Mouse (Mus musculus) intestine, embryonic 16.5 days (tissue): ENCODE results near the gene Espn. TPM values are rescaled to one million over a fixed set of nuclear protein-coding genes. Genes with fewer than 3 reads are reported as not detected.
A peak's percentile ranks its signal among the peaks of the same experiment; 100 is the strongest.

Experiments used
- ATAC-seq: fragments of 200-750 bp; cut with Nextera tagmentation; 2 replicates; pipeline ENCODE4 v1.8.0; 2017; ENCODE audit warnings: moderate TSS enrichment, moderate library complexity
- H3K27ac ChIP-seq: fragments of 300-500 bp; sonication (generic); 2 replicates; pipeline ENCODE4 v1.5.1; 2014; ENCODE audit warnings: mild to moderate bottlenecking, low read length
- H3K27me3 ChIP-seq: fragments of 300-500 bp; sonication (generic); replicated peaks from 2 replicates; pipeline ENCODE4 v1.6.1; 2014; ENCODE audit warnings: low read length, control low read depth, mixed read lengths; ENCODE audit not compliant: control insufficient read depth, insufficient read depth
- H3K36me3 ChIP-seq: fragments of 300-500 bp; sonication (generic); 2 replicates; pipeline ENCODE4 v1.6.1; 2014; ENCODE audit warnings: low read length, control low read depth; ENCODE audit not compliant: control insufficient read depth, insufficient read depth
- H3K4me1 ChIP-seq: fragments of 300-500 bp; sonication (generic); 2 replicates; pipeline ENCODE4 v1.6.1; 2014; ENCODE audit warnings: low read length, control low read depth, mixed read lengths; ENCODE audit not compliant: control insufficient read depth, insufficient read depth
- H3K4me2 ChIP-seq: fragments of 300-500 bp; sonication (generic); 2 replicates; pipeline ENCODE4 v1.6.1; 2014; ENCODE audit warnings: low read depth, low read length, control low read depth
- H3K4me3 ChIP-seq: fragments of 300-500 bp; sonication (generic); 2 replicates; pipeline ENCODE4 v1.5.1; 2014; ENCODE audit warnings: mild to moderate bottlenecking, low read length
- H3K9ac ChIP-seq: fragments of 300-500 bp; sonication (generic); 2 replicates; pipeline ENCODE4 v1.6.1; 2014; ENCODE audit warnings: low read depth, low read length
- H3K9me3 ChIP-seq: fragments of 300-500 bp; sonication (generic); 2 replicates; pipeline ENCODE4 v1.6.1; 2016; ENCODE audit warnings: low read length, control low read depth; ENCODE audit not compliant: control insufficient read depth
- WGBS: fragments of 180-500 bp; shearing (Covaris S2); extraction: QIAGEN DNeasy Blood & Tissue Kit; methylation state at CpG from one replicate; pipeline ENCODE4 v1.1.7; 2014; 5-methylcytosine and 5-hydroxymethylcytosine counted together
- polyA plus RNA-seq: library from polyadenylated mRNA; unstranded; fragments of >200 nt; fragmentation: Nextera tagmentation; extraction: Ambion mirVana; gene quantifications from 2 replicates; pipeline ENCODE4 v1.2.1, GENCODE M21; 2015

Espn gene
- polyA plus RNA-seq, 1 experiment from 2014 or later: 31.6 TPM

GRCm38 (mm10) chr4:152189691-152190090 lies 37.5 kb upstream of the Espn start:
- Histone ChIP-seq H3K27ac (no peak overlapping the region), H3K4me2 (no peak overlapping the region), H3K9ac (no peak overlapping the region), H3K9me3 (no peaks in the 10 kb centered on the region), H3K4me1 (peaks cover 19% of the 10 kb centered on the region), H3K36me3 (no peaks in the 10 kb centered on the region), H3K27me3 (no peaks in the 10 kb centered on the region), H3K4me3 (no peak overlapping the region)
- ATAC-seq: no peak
- 80% methylated on average over 4 of the region's 4 CpGs for WGBS

DNA sequence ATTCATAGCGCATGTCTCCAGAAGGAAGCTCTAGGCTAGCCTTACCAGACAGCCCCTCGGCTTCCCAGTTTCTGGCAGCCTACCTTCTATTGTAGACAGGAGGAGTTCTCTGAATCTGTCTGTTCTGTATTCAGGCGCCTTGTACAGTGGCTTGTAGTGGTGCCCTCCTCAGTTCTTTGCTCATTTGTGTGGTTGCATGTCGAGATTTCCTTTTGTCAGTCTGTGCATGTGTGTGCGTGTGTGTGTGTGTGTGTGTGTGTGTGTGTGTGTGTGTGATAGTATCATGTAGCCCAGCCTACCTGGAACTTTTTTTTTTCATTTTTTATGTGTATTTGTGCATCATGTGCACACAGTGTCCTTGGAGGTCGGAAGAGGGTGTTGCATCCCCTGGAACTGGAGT lies 36.9 kb upstream of the Espn start:
- Histone ChIP-seq H3K9ac (no peak overlapping the region), H3K9me3 (no peaks in the 10 kb centered on the region), H3K27me3 (no peaks in the 10 kb centered on the region), H3K36me3 (no peaks in the 10 kb centered on the region), H3K4me2 (no peak overlapping the region), H3K4me1 (peaks cover 19% of the 10 kb centered on the region), H3K4me3 (no peak overlapping the region), H3K27ac (no peak overlapping the region)
- 84% methylated on average over 6 of the region's 6 CpGs for WGBS
- no peak for ATAC-seq

DNA sequence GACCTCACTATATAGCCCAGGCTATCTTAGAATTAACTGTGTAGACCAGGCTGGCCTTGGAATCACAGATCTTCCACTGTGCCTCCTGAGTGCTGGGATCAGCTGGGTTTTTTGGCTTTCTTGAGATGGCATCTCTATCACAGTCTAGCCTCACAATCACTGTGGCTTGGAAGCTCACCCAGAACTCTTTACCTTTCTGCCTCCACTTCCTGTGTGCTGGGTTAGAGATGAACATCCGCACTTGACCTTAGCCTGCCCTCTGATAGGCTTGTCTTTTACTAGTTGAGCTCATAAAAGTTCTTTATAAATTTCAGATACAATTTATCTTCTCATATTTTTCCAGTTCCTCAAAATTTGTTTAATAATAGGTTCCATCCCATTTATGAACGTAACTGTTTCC lies 36.5 kb upstream of the Espn start:
- no peak overlapping the region for H3K4me2 ChIP-seq
- 92% methylated on average over 2 of the region's 2 CpGs for WGBS
- no peak for ATAC-seq
- no peak overlapping the region for H3K27ac ChIP-seq
- peaks cover 19% of the 10 kb centered on the region for H3K4me1 ChIP-seq
- no peak overlapping the region for H3K4me3 ChIP-seq
- no peak overlapping the region for H3K9ac ChIP-seq
- H3K9me3 ChIP-seq: no peaks in the 10 kb centered on the region
- no peaks in the 10 kb centered on the region for H3K36me3 ChIP-seq
- no peaks in the 10 kb centered on the region for H3K27me3 ChIP-seq

DNA sequence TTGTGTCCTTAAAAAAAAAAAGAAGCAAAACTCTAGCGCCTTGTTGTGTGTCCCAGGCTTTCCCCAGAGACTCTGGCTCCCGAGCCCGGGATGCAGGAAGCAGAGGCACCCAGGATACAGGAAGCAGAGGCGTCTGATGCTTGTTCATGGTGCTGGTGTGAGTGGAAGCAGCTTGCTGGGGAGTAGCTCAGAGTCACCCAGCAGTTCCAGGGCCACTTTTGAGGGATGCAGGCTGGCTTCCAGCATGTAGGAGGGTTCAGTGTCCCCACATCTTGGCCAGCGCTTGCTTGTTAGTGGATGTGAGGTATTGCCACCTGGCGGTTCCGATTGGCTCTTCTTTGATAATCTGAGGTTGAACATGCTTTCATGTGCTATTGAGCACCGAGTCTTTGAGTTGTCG lies 35.0 kb upstream of the Espn start:
- 80% methylated on average over 9 of the region's 9 CpGs for WGBS
- Histone ChIP-seq H3K36me3 (no peaks in the 10 kb centered on the region), H3K27me3 (no peaks in the 10 kb centered on the region), H3K4me2 (peak overlapping the region; percentile 56), H3K4me3 (no peak overlapping the region), H3K9ac (no peak overlapping the region), H3K27ac (peak overlapping the region; percentile 94), H3K4me1 (peaks cover 19% of the 10 kb centered on the region), H3K9me3 (no peaks in the 10 kb centered on the region)
- ATAC-seq: no peak

DNA sequence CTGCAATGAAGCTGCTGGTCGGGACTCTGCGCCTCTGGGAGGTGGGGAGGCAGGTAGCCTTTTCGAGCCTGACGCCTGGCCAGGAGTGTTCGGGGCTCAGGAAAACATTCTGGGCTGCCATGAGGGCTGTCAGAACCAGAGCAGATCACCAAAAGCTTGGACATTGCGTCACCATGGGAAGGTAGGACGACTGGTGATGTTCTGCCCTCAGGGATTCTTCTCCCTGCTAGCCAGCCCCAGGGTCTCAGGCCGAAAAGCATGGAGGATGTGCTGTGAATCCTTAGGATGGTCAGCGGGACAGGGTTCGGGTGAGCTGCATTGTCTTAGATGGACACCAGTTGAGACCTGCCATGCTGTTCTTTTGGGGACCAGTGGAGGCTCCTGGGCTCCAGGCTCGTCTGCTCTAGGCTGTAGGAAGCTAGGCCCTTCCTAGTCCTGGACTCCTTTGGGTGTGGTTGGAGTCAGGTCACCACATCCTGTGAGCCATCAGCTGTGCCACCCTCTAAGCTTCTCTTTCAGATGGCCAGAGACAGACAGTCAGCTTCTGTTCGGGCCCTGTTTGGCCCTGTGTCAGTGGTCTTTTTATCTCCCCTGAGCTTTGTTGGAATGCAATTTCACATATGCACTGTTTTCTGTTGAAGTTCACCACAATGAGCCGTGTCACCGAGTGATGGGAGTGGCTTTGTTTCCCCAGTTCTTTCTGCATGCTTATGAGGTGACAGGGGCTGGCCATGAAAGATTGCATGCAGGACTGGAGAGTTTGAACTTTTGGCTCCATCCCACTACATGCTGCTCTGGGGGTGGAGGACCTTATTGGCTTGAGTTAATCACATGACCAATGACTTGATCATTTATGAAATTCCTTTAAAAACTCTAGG lies 34.3 kb upstream of the Espn start:
- 0 out of 2 replicates have a peak, but pooled peaks have one; percentile 15 for ATAC-seq
- H3K4me1 ChIP-seq: peaks cover 19% of the 10 kb centered on the region
- H3K4me2 ChIP-seq: peak overlapping the region; percentile 56
- H3K27ac ChIP-seq: peak overlapping the region; percentile 94
- WGBS: 34% methylated on average over 14 of the region's 14 CpGs
- no peaks in the 10 kb centered on the region for H3K27me3 ChIP-seq
- no peaks in the 10 kb centered on the region for H3K36me3 ChIP-seq
- peak overlapping the region; percentile 68 for H3K9ac ChIP-seq
- peak overlapping the region; percentile 44 for H3K4me3 ChIP-seq
- H3K9me3 ChIP-seq: no peaks in the 10 kb centered on the region

GRCm38 (mm10) chr4:152185510-152186204 lies 33.5 kb upstream of the Espn start:
- H3K9me3 ChIP-seq: no peaks in the 10 kb centered on the region
- WGBS: 3% methylated on average over 19 of the region's 19 CpGs

DNA sequence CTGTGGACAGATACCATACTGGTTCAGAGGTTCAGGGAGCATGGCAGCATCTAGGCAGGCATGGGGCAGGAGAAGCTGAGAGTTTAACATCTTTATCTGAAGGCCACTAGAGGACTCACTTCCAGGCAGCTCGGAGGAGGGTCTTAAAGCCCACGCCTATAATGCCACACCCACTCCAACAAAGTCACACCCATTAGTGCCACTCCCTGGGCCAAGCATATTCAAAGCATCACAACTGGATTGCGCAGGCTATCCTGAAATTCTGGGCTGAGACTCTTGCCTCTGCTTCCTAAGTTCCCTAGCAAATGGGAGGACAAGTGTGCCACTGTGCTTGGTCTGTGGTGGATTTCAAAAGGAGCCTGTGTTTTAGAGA lies 33.0 kb upstream of the Espn start:
- WGBS: 2% methylated on average over 3 of the region's 3 CpGs
- no peaks in the 10 kb centered on the region for H3K9me3 ChIP-seq
- H3K27ac ChIP-seq: peak overlapping the region; percentile 94
- no peaks in the 10 kb centered on the region for H3K27me3 ChIP-seq
- ATAC-seq: peak; percentile 60
- peak overlapping the region; percentile 68; the same call in 1 of the 2 replicates for H3K9ac ChIP-seq
- peak overlapping the region; percentile 44; the same call in 1 of the 2 replicates for H3K4me3 ChIP-seq
- no peaks in the 10 kb centered on the region for H3K36me3 ChIP-seq
- peaks cover 19% of the 10 kb centered on the region for H3K4me1 ChIP-seq
- H3K4me2 ChIP-seq: peak overlapping the region; percentile 56

More at GRCm38 (mm10) chr4:152185510-152186204, 33.5 kb upstream of the Espn start:
- peaks cover 19% of the 10 kb centered on the region for H3K4me1 ChIP-seq
- H3K36me3 ChIP-seq: no peaks in the 10 kb centered on the region
- peak; percentile 82 for ATAC-seq
- H3K27ac ChIP-seq: peak overlapping the region; percentile 94
- peak overlapping the region; percentile 44 for H3K4me3 ChIP-seq
- no peaks in the 10 kb centered on the region for H3K27me3 ChIP-seq
- peak overlapping the region; percentile 68 for H3K9ac ChIP-seq
- peak overlapping the region; percentile 56 for H3K4me2 ChIP-seq

DNA sequence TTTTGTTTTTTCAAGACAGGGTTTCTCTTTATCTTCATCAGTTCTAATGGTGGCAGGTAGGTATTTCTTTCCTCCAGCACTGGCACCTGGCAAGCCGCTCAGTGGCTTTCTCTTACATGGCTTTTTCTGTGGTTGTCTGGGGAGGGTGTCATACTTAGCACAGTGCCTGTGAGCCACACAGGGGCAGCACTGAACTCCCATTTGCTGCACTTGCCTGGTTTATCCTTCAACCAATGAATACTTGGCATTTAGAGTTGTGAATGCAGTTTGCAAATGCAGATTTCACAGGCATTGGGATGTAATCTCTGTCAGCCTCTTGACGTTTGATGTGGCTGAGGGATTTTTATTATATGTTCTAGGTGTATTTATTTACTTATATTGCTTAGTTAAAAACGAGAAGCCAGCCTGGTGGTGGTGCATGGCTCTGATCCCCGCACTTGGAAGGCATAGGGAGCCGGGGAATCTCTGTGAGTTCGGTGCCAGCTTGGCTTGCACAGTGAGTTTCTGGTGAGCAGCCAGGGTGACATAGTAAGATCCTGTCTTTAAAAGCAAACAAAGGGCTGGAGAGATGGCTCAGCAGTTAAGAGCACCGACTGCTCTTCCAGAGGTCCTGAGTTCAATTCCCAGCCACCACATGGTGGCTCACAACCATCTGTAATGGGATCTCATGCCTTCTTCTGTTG lies 32.3 kb upstream of the Espn start:
- peaks cover 19% of the 10 kb centered on the region for H3K4me1 ChIP-seq
- no peak overlapping the region for H3K27ac ChIP-seq
- 0 out of 2 replicates have a peak, but pooled peaks cover 4% of the 10 kb centered on the region for H3K27me3 ChIP-seq
- ATAC-seq: no peak
- H3K9ac ChIP-seq: no peak overlapping the region
- no peaks in the 10 kb centered on the region for H3K9me3 ChIP-seq
- H3K4me2 ChIP-seq: no peak overlapping the region
- no peak overlapping the region for H3K4me3 ChIP-seq
- WGBS: 61% methylated on average over 7 of the region's 7 CpGs
- no peaks in the 10 kb centered on the region for H3K36me3 ChIP-seq

GRCm38 (mm10) chr4:152182205-152182604 lies 30.0 kb upstream of the Espn start:
- Histone ChIP-seq H3K27ac (no peak overlapping the region), H3K4me1 (peaks cover 29% of the 10 kb centered on the region), H3K36me3 (no peaks in the 10 kb centered on the region), H3K9me3 (no peaks in the 10 kb centered on the region), H3K4me2 (no peak overlapping the region), H3K4me3 (no peak overlapping the region), H3K9ac (no peak overlapping the region), H3K27me3 (0 out of 2 replicates have a peak, but pooled peaks cover 8% of the 10 kb centered on the region)
- no peak for ATAC-seq
- WGBS: 87% methylated on average over 10 of the region's 10 CpGs
